Mouse (Mus musculus): ENCODE results near the gene Kalrn. TPM values are rescaled to one million over a fixed set of nuclear protein-coding genes. Genes with fewer than 3 reads are reported as not detected.
A peak's percentile ranks its signal among the peaks of the same experiment; 100 is the strongest.

Gene Kalrn
- polyA plus RNA-seq, 1 experiment, result 278 TPM

- TF ChIP-seq POLR2A (IDR thresholded peaks at IDR 0.05; ENCODE audit: extremely low read depth, insufficient read depth, low read length) (no peak), CTCF (IDR thresholded peaks at IDR 0.05; ENCODE audit: extremely low read depth, insufficient read depth, low read length) (no peak)
- Histone ChIP-seq H3K4me3 (ENCODE audit: insufficient read depth, low read length) (no peak overlapping the region), H3K4me1 (ENCODE audit: control insufficient read depth, insufficient read depth, low read length) (peaks cover 19% of the 10 kb centered on the region), H3K27ac (ENCODE audit: insufficient read depth, low read length) (no peak overlapping the region; the same call in 1 of the 2 replicates)
Observed at GRCm38 (mm10) chr16:34231146-34231545, 342.2 kb downstream of the Kalrn start.

- Histone ChIP-seq H3K27ac (ENCODE audit: insufficient read depth, low read length) (no peak overlapping the region; the same call in 1 of the 2 replicates), H3K4me1 (ENCODE audit: control insufficient read depth, insufficient read depth, low read length) (peaks cover 14% of the 10 kb centered on the region), H3K4me3 (ENCODE audit: insufficient read depth, low read length) (no peak overlapping the region)
- TF ChIP-seq POLR2A (IDR thresholded peaks at IDR 0.05; ENCODE audit: extremely low read depth, insufficient read depth, low read length) (no peak), CTCF (IDR thresholded peaks at IDR 0.05; ENCODE audit: extremely low read depth, insufficient read depth, low read length) (no peak)
Observed at GRCm38 (mm10) chr16:34229350-34229749, 344.0 kb downstream of the Kalrn start.

- Histone ChIP-seq H3K4me1 (ENCODE audit: control insufficient read depth, insufficient read depth, low read length) (peaks cover 11% of the 10 kb centered on the region), H3K27ac (ENCODE audit: insufficient read depth, low read length) (no peak overlapping the region), H3K4me3 (ENCODE audit: insufficient read depth, low read length) (no peak overlapping the region)
- TF ChIP-seq CTCF (IDR thresholded peaks at IDR 0.05; ENCODE audit: extremely low read depth, insufficient read depth, low read length), result no peak
- TF ChIP-seq POLR2A (IDR thresholded peaks at IDR 0.05; ENCODE audit: extremely low read depth, insufficient read depth, low read length), result no peak
Observed at GRCm38 (mm10) chr16:34228661-34229060, 344.7 kb downstream of the Kalrn start.

GRCm38 (mm10) chr16:34212160-34212559 is 361.2 kb downstream of the Kalrn start:
- TF ChIP-seq CTCF (IDR thresholded peaks at IDR 0.05; ENCODE audit: extremely low read depth, insufficient read depth, low read length) (no peak), POLR2A (IDR thresholded peaks at IDR 0.05; ENCODE audit: extremely low read depth, insufficient read depth, low read length) (no peak)
- Histone ChIP-seq H3K4me1 (ENCODE audit: control insufficient read depth, insufficient read depth, low read length) (peaks cover 6% of the 10 kb centered on the region), H3K27ac (ENCODE audit: insufficient read depth, low read length) (no peak overlapping the region)

GRCm38 (mm10) chr16:34211243-34211642 is 362.1 kb downstream of the Kalrn start:
- Histone ChIP-seq H3K4me3 (ENCODE audit: insufficient read depth, low read length) (no peak overlapping the region), H3K4me1 (ENCODE audit: control insufficient read depth, insufficient read depth, low read length) (peaks cover 7% of the 10 kb centered on the region), H3K27ac (ENCODE audit: insufficient read depth, low read length) (no peak overlapping the region)
- TF ChIP-seq CTCF (IDR thresholded peaks at IDR 0.05; ENCODE audit: extremely low read depth, insufficient read depth, low read length) (no peak), POLR2A (IDR thresholded peaks at IDR 0.05; ENCODE audit: extremely low read depth, insufficient read depth, low read length) (no peak)

More at GRCm38 (mm10) chr16:34212160-34212559, 361.2 kb downstream of the Kalrn start:
- no peak overlapping the region for H3K4me3 ChIP-seq (ENCODE audit: insufficient read depth, low read length)

- TF ChIP-seq POLR2A (IDR thresholded peaks at IDR 0.05; ENCODE audit: extremely low read depth, insufficient read depth, low read length) (no peak), CTCF (IDR thresholded peaks at IDR 0.05; ENCODE audit: extremely low read depth, insufficient read depth, low read length) (no peak)
Observed at GRCm38 (mm10) chr16:34208748-34209147, 364.6 kb downstream of the Kalrn start.

GRCm38 (mm10) chr16:34207972-34208371 is 365.4 kb downstream of the Kalrn start:
- Histone ChIP-seq H3K4me3 (ENCODE audit: insufficient read depth, low read length) (no peak overlapping the region), H3K27ac (ENCODE audit: insufficient read depth, low read length) (no peak overlapping the region), H3K4me1 (ENCODE audit: control insufficient read depth, insufficient read depth, low read length) (peaks cover 6% of the 10 kb centered on the region)
- no peak for TF ChIP-seq POLR2A (IDR thresholded peaks at IDR 0.05; ENCODE audit: extremely low read depth, insufficient read depth, low read length)
- peak; percentile 28; the same call in 1 of the 2 replicates for TF ChIP-seq CTCF (IDR thresholded peaks at IDR 0.05; ENCODE audit: extremely low read depth, insufficient read depth, low read length)

More at GRCm38 (mm10) chr16:34208748-34209147, 364.6 kb downstream of the Kalrn start:
- Histone ChIP-seq H3K27ac (ENCODE audit: insufficient read depth, low read length) (no peak overlapping the region), H3K4me1 (ENCODE audit: control insufficient read depth, insufficient read depth, low read length) (peaks cover 6% of the 10 kb centered on the region), H3K4me3 (ENCODE audit: insufficient read depth, low read length) (no peak overlapping the region)

GRCm38 (mm10) chr16:34204527-34205139 is 368.7 kb downstream of the Kalrn start:
- Histone ChIP-seq H3K27ac (ENCODE audit: insufficient read depth, low read length) (no peak overlapping the region), H3K4me3 (ENCODE audit: insufficient read depth, low read length) (no peak overlapping the region), H3K4me1 (ENCODE audit: control insufficient read depth, insufficient read depth, low read length) (peaks cover 2% of the 10 kb centered on the region)
- no peak for TF ChIP-seq POLR2A (IDR thresholded peaks at IDR 0.05; ENCODE audit: extremely low read depth, insufficient read depth, low read length)

- no peak overlapping the region for H3K4me3 ChIP-seq (ENCODE audit: insufficient read depth, low read length)
- TF ChIP-seq POLR2A (IDR thresholded peaks at IDR 0.05; ENCODE audit: extremely low read depth, insufficient read depth, low read length), result no peak
- TF ChIP-seq CTCF (IDR thresholded peaks at IDR 0.05; ENCODE audit: extremely low read depth, insufficient read depth, low read length), result no peak
- H3K4me1 ChIP-seq (ENCODE audit: control insufficient read depth, insufficient read depth, low read length), result peaks cover 2% of the 10 kb centered on the region; the same call in 1 of the 2 replicates
- H3K27ac ChIP-seq (ENCODE audit: insufficient read depth, low read length), result no peak overlapping the region
Observed at GRCm38 (mm10) chr16:34199543-34199942, 373.8 kb downstream of the Kalrn start.
